Mouse (Mus musculus): ENCODE results near the gene Nxf1. TPM values are rescaled to one million over a fixed set of nuclear protein-coding genes. Genes with fewer than 3 reads are reported as not detected.
"Not testable (repeated sequence)": the region's sequence is repeated elsewhere in the genome, so short reads cannot be mapped to it uniquely, and the experiment has no call there.

Nxf1 gene
- polyA plus RNA-seq, 1 experiment from 2014 or later, result 160 TPM

GRCm38 (mm10) chr19:8726609-8727390 lies 30.1 kb upstream of the Nxf1 start:
- H3K4me3 ChIP-seq (replicated peaks), result no peak overlapping the region
- peaks cover 8% of the 10 kb centered on the region; the same call in 1 of the 2 replicates for H3K4me1 ChIP-seq
- H3K4me2 ChIP-seq, result no peak overlapping the region
- no peaks in the 10 kb centered on the region for H3K9me3 ChIP-seq
- H3K27ac ChIP-seq, result no peak overlapping the region
- no peak for ATAC-seq (ENCODE audit: insufficient read depth, low FRiP score, low read depth)
- no peaks in the 10 kb centered on the region for H3K27me3 ChIP-seq (replicated peaks)
- H3K36me3 ChIP-seq, result peaks cover 28% of the 10 kb centered on the region
- WGBS, result 28% methylated on average over 3 of the region's 3 CpGs
- no peak overlapping the region for H3K9ac ChIP-seq

GRCm38 (mm10) chr19:8727495-8728114 lies 29.3 kb upstream of the Nxf1 start:
- 21% methylated on average over 5 of the region's 5 CpGs for WGBS
- no peak overlapping the region for H3K4me2 ChIP-seq
- H3K4me1 ChIP-seq, result peaks cover 5% of the 10 kb centered on the region; the same call in 1 of the 2 replicates
- no peak for ATAC-seq (ENCODE audit: insufficient read depth, low FRiP score, low read depth)
- no peak overlapping the region for H3K4me3 ChIP-seq (replicated peaks)
- H3K27me3 ChIP-seq (replicated peaks), result no peaks in the 10 kb centered on the region
- peaks cover 28% of the 10 kb centered on the region for H3K36me3 ChIP-seq
- H3K9me3 ChIP-seq, result no peaks in the 10 kb centered on the region
- H3K9ac ChIP-seq, result no peak overlapping the region
- no peak overlapping the region; the same call in 1 of the 2 replicates for H3K27ac ChIP-seq

- peaks cover 28% of the 10 kb centered on the region for H3K36me3 ChIP-seq
- WGBS, result 46% methylated on average over 3 of the region's 3 CpGs
- ATAC-seq (ENCODE audit: insufficient read depth, low FRiP score, low read depth); H3K4me3 ChIP-seq (replicated peaks); H3K27me3 ChIP-seq (replicated peaks); H3K27ac ChIP-seq; H3K9me3 ChIP-seq; H3K9ac ChIP-seq; H3K4me1 ChIP-seq; H3K4me2 ChIP-seq: not testable (repeated sequence)
These were observed 28.4 kb upstream of the Nxf1 start for GRCm38 (mm10) chr19:8728335-8729099.

GRCm38 (mm10) chr19:8734334-8734733 lies 22.5 kb upstream of the Nxf1 start:
- no peaks in the 10 kb centered on the region for H3K27me3 ChIP-seq (replicated peaks)
- no peak overlapping the region for H3K4me3 ChIP-seq (replicated peaks)
- H3K9ac ChIP-seq, result no peak overlapping the region
- H3K27ac ChIP-seq, result no peak overlapping the region
- H3K4me2 ChIP-seq, result no peak overlapping the region
- H3K9me3 ChIP-seq, result no peaks in the 10 kb centered on the region
- no peak for ATAC-seq (ENCODE audit: insufficient read depth, low FRiP score, low read depth)
- WGBS, result 69% methylated on average over 3 of the region's 3 CpGs
- H3K4me1 ChIP-seq, result peaks cover 5% of the 10 kb centered on the region; the same call in 1 of the 2 replicates
- H3K36me3 ChIP-seq, result peaks cover 4% of the 10 kb centered on the region; the same call in 1 of the 2 replicates

- peaks cover 9% of the 10 kb centered on the region for H3K4me1 ChIP-seq
- peaks cover 8% of the 10 kb centered on the region for H3K36me3 ChIP-seq
- peak within 1 kb of the TSS; percentile 85 for H3K4me2 ChIP-seq
- peak; percentile 90 for ATAC-seq (ENCODE audit: insufficient read depth, low FRiP score, low read depth)
- no peaks in the 10 kb centered on the region for H3K9me3 ChIP-seq
- H3K9ac ChIP-seq, result peak within 1 kb of the TSS; percentile 65
- WGBS, result under 1% methylated on average over 32 of the region's 32 CpGs
- peak within 1 kb of the TSS; percentile 52 for H3K27ac ChIP-seq
- peak within 1 kb of the TSS; percentile 80 for H3K4me3 ChIP-seq (replicated peaks)
- no peaks in the 10 kb centered on the region for H3K27me3 ChIP-seq (replicated peaks)
These were observed 21.3 kb upstream of the Nxf1 start, which contains the start of gene Wdr74 for GRCm38 (mm10) chr19:8735389-8736159. TSS of gene Wdr74 (plus strand) at chr19:8735827.

GRCm38 (mm10) chr19:8736160-8736467 lies 20.8 kb upstream of the Nxf1 start:
- H3K4me1 ChIP-seq, result peaks cover 14% of the 10 kb centered on the region
- ATAC-seq (ENCODE audit: insufficient read depth, low FRiP score, low read depth), result no peak; the same call in 1 of the 2 replicates

GRCm38 (mm10) chr19:8738911-8739310 lies 18.0 kb upstream of the Nxf1 start:
- no peaks in the 10 kb centered on the region for H3K9me3 ChIP-seq
- H3K27ac ChIP-seq, result no peak overlapping the region
- WGBS, result 89% methylated on average over 7 of the region's 7 CpGs
- no peak overlapping the region for H3K4me3 ChIP-seq (replicated peaks)
- no peak for ATAC-seq (ENCODE audit: insufficient read depth, low FRiP score, low read depth)
- no peaks in the 10 kb centered on the region for H3K27me3 ChIP-seq (replicated peaks)
- peaks cover 20% of the 10 kb centered on the region for H3K36me3 ChIP-seq
- no peak overlapping the region for H3K9ac ChIP-seq
- H3K4me2 ChIP-seq, result no peak overlapping the region
- H3K4me1 ChIP-seq, result peaks cover 23% of the 10 kb centered on the region

More at GRCm38 (mm10) chr19:8736160-8736467, 20.8 kb upstream of the Nxf1 start:
- Histone ChIP-seq H3K36me3 (peaks cover 9% of the 10 kb centered on the region), H3K27me3 (replicated peaks) (no peaks in the 10 kb centered on the region), H3K4me3 (replicated peaks) (peak overlapping the region; percentile 80), H3K27ac (peak overlapping the region; percentile 52), H3K9ac (peak overlapping the region; percentile 65), H3K9me3 (no peaks in the 10 kb centered on the region), H3K4me2 (peak overlapping the region; percentile 85)
- 1% methylated on average over 11 of the region's 11 CpGs for WGBS

DNA sequence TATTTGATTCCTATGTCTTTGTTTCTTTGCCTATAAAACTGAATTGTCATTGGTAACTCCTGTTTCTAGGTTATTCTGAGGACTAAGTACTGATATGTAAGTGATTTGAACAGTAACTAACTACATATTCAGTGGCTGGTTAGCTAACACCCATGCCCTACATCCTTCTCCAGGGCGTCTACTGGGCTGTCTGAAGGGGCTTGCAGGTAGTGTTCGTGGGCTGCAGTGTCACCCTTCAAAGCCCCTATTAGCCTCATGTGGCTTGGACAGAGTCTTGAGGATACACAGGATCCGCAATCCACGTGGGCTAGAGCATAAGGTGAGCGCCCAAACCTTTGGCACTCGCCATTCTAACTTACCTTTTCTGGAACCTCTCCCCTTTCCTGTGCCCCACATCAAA lies 17.2 kb upstream of the Nxf1 start:
- Histone ChIP-seq H3K27me3 (replicated peaks) (no peaks in the 10 kb centered on the region), H3K4me1 (peaks cover 23% of the 10 kb centered on the region), H3K9ac (no peak overlapping the region), H3K4me3 (replicated peaks) (no peak overlapping the region), H3K4me2 (no peak overlapping the region), H3K9me3 (no peaks in the 10 kb centered on the region), H3K27ac (no peak overlapping the region), H3K36me3 (peaks cover 25% of the 10 kb centered on the region)
- WGBS, result 89% methylated on average over 6 of the region's 6 CpGs
- ATAC-seq (ENCODE audit: insufficient read depth, low FRiP score, low read depth), result no peak

GRCm38 (mm10) chr19:8740603-8741002 lies 16.3 kb upstream of the Nxf1 start, which contains the start of gene 1700092M07Rik:
TSS of gene 1700092M07Rik (plus strand) at chr19:8740718.
- no peaks in the 10 kb centered on the region for H3K9me3 ChIP-seq
- peak within 1 kb of the TSS; percentile 48 for H3K4me2 ChIP-seq
- peaks cover 23% of the 10 kb centered on the region for H3K4me1 ChIP-seq
- 63% methylated on average over 14 of the region's 14 CpGs for WGBS
- no peaks in the 10 kb centered on the region for H3K27me3 ChIP-seq (replicated peaks)
- H3K4me3 ChIP-seq (replicated peaks), result peak within 1 kb of the TSS; percentile 98
- H3K27ac ChIP-seq, result peak within 1 kb of the TSS; percentile 98
- no peak for ATAC-seq (ENCODE audit: insufficient read depth, low FRiP score, low read depth)
- peak within 1 kb of the TSS; percentile 77; the same call in 1 of the 2 replicates for H3K9ac ChIP-seq
- peaks cover 32% of the 10 kb centered on the region for H3K36me3 ChIP-seq

- Histone ChIP-seq H3K9ac (peak within 1 kb of the TSS; percentile 98), H3K4me3 (replicated peaks) (peak within 1 kb of the TSS; percentile 98), H3K4me1 (peaks cover 23% of the 10 kb centered on the region), H3K27ac (peak within 1 kb of the TSS; percentile 98), H3K36me3 (peaks cover 36% of the 10 kb centered on the region), H3K4me2 (peak within 1 kb of the TSS; percentile 89), H3K9me3 (no peaks in the 10 kb centered on the region), H3K27me3 (replicated peaks) (no peaks in the 10 kb centered on the region)
- WGBS, result under 1% methylated on average over 36 of the region's 36 CpGs
- ATAC-seq (ENCODE audit: insufficient read depth, low FRiP score, low read depth), result peak; percentile 99
These were observed 15.5 kb upstream of the Nxf1 start, which contains the start of gene Stx5a for GRCm38 (mm10) chr19:8741243-8741869. TSS of gene Stx5a (plus strand) at chr19:8741413.

DNA sequence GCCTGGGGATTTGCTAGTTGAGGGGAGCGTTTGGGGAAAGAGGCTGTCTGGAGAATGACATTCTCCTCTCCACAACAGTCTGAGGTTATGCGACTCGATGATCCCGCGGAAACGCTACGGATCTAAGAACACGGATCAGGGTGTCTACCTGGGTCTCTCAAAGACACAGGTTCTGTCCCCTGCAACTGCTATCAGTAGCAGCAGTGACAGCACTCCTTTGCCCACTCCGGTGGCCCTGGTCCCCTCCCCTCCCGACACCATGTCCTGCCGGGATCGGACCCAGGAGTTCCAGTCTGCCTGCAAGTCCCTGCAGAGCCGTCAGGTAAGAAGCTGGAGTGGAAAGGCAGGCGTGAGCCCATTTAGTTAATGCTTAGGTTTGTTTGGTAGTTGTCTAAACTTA lies 14.7 kb upstream of the Nxf1 start:
- no peaks in the 10 kb centered on the region for H3K27me3 ChIP-seq (replicated peaks)
- peak overlapping the region; percentile 98 for H3K27ac ChIP-seq
- H3K4me3 ChIP-seq (replicated peaks), result peak overlapping the region; percentile 98
- 10% methylated on average over 14 of the region's 14 CpGs for WGBS
- peak overlapping the region; percentile 98 for H3K9ac ChIP-seq
- H3K36me3 ChIP-seq, result peaks cover 43% of the 10 kb centered on the region
- no peak for ATAC-seq (ENCODE audit: insufficient read depth, low FRiP score, low read depth)
- no peaks in the 10 kb centered on the region for H3K9me3 ChIP-seq
- peak overlapping the region; percentile 89 for H3K4me2 ChIP-seq
- H3K4me1 ChIP-seq, result peaks cover 22% of the 10 kb centered on the region
